Mouse (Mus musculus) forebrain, embryonic 16.5 days (tissue): ENCODE measurements around the gene Gm39566. TPM values are rescaled to one million over a fixed set of nuclear protein-coding genes. Genes with fewer than 3 reads are reported as not detected.
"Not testable (repeated sequence)": the region's sequence is repeated elsewhere in the genome, so short reads cannot be mapped to it uniquely, and the experiment has no call there.

ENCODE experiments used
- ATAC-seq: fragments of 200-750 bp; cut with Nextera tagmentation; 2 replicates; pipeline ENCODE4 v1.8.0; 2017; ENCODE audit warnings: mild to moderate bottlenecking, moderate library complexity
- H3K27ac ChIP-seq: fragments of 300-500 bp; sonication (generic); 2 replicates; pipeline ENCODE4 v1.5.1; 2014; ENCODE audit warnings: low read length, control low read depth
- H3K27me3 ChIP-seq: fragments of 300-500 bp; sonication (generic); replicated peaks from 2 replicates; pipeline ENCODE4 v1.6.1; 2014; ENCODE audit warnings: low read length; ENCODE audit not compliant: control insufficient read depth, insufficient read depth
- H3K36me3 ChIP-seq: fragments of 300-500 bp; sonication (generic); 2 replicates; pipeline ENCODE4 v1.6.1; 2014; ENCODE audit not compliant: control insufficient read depth, insufficient read depth
- H3K4me1 ChIP-seq: fragments of 300-500 bp; sonication (generic); replicated peaks from 2 replicates; pipeline ENCODE4 v1.6.1; 2014; ENCODE audit warnings: low read length; ENCODE audit not compliant: control insufficient read depth, insufficient read depth
- H3K4me2 ChIP-seq: fragments of 300-500 bp; sonication (generic); 2 replicates; pipeline ENCODE4 v1.6.1; 2014; ENCODE audit warnings: mild to moderate bottlenecking, low read length, control low read depth
- H3K4me3 ChIP-seq: fragments of 300-500 bp; sonication (generic); replicated peaks from 2 replicates; pipeline ENCODE4 v1.5.1; 2014; ENCODE audit warnings: mild to moderate bottlenecking, low read length, control low read depth
- H3K9ac ChIP-seq: fragments of 300-500 bp; sonication (generic); replicated peaks from 2 replicates; pipeline ENCODE4 v1.6.1; 2014; ENCODE audit warnings: low read depth, low read length, control low read depth
- H3K9me3 ChIP-seq: fragments of 300-500 bp; sonication (generic); 2 replicates; pipeline ENCODE4 v1.6.1; 2016; ENCODE audit warnings: low read length; ENCODE audit not compliant: control insufficient read depth
- WGBS: fragments of 180-500 bp; shearing (Covaris S2); extraction: QIAGEN DNeasy Blood & Tissue Kit; methylation state at CpG from one replicate; pipeline ENCODE4 v1.1.7; 2014; 5-methylcytosine and 5-hydroxymethylcytosine counted together
- polyA plus RNA-seq: library from polyadenylated mRNA; unstranded; fragments of >200 nt; fragmentation: Nextera tagmentation; extraction: Ambion mirVana; gene quantifications from 2 replicates; pipeline ENCODE4 v1.2.1, GENCODE M21; 2015

Gene Gm39566
- not detected in 2 replicates for polyA plus RNA-seq

GRCm38 (mm10) chr11:69815155-69815554, at the start of gene Gm39566:
Gene Gm39566 (minus strand): TSS chr11:69815298.
- H3K4me1 ChIP-seq: no peaks in the 10 kb centered on the region
- H3K27me3 ChIP-seq: no peaks in the 10 kb centered on the region
- no peaks in the 10 kb centered on the region for H3K9me3 ChIP-seq
- H3K36me3 ChIP-seq: no peaks in the 10 kb centered on the region
- no peak within 1 kb of the TSS for H3K4me2 ChIP-seq
- ATAC-seq: no peak
- H3K27ac ChIP-seq: no peak within 1 kb of the TSS
- H3K9ac ChIP-seq: no peak within 1 kb of the TSS
- WGBS: 66% methylated on average over 10 of the region's 10 CpGs
- no peak within 1 kb of the TSS for H3K4me3 ChIP-seq

GRCm38 (mm10) chr11:69864138-69864860, 49.2 kb upstream of the Gm39566 start:
- no peak overlapping the region for H3K4me2 ChIP-seq
- H3K4me3 ChIP-seq: no peak overlapping the region
- H3K4me1 ChIP-seq: no peaks in the 10 kb centered on the region
- no peak overlapping the region for H3K9ac ChIP-seq
- H3K27me3 ChIP-seq: no peaks in the 10 kb centered on the region; the same call in 1 of the 2 replicates
- ATAC-seq: no peak
- 37% methylated on average over 8 of the region's 8 CpGs for WGBS
- no peaks in the 10 kb centered on the region for H3K36me3 ChIP-seq
- no peaks in the 10 kb centered on the region for H3K9me3 ChIP-seq
- no peak overlapping the region for H3K27ac ChIP-seq

- not testable (repeated sequence) for H3K4me2 ChIP-seq, H3K4me3 ChIP-seq, H3K9me3 ChIP-seq, H3K9ac ChIP-seq, H3K27ac ChIP-seq, ATAC-seq, H3K36me3 ChIP-seq, H3K27me3 ChIP-seq, H3K4me1 ChIP-seq
- WGBS: 92% methylated on average over 3 of the region's 3 CpGs
Measured at GRCm38 (mm10) chr11:69863729-69864128, 48.6 kb upstream of the Gm39566 start.

GRCm38 (mm10) chr11:69858113-69858998, 43.3 kb upstream of the Gm39566 start, which contains the start of gene Tnk1:
Gene Tnk1 (minus strand): TSS chr11:69858730.
- no peaks in the 10 kb centered on the region for H3K36me3 ChIP-seq
- H3K27me3 ChIP-seq: peaks cover 17% of the 10 kb centered on the region
- ATAC-seq: no peak
- no peak within 1 kb of the TSS for H3K9ac ChIP-seq
- no peaks in the 10 kb centered on the region for H3K9me3 ChIP-seq
- H3K4me3 ChIP-seq: no peak within 1 kb of the TSS
- H3K4me2 ChIP-seq: no peak within 1 kb of the TSS
- H3K27ac ChIP-seq: no peak within 1 kb of the TSS
- 21% methylated on average over 30 of the region's 30 CpGs for WGBS
- H3K4me1 ChIP-seq: no peaks in the 10 kb centered on the region

- H3K36me3 ChIP-seq: peaks cover 4% of the 10 kb centered on the region; the same call in 1 of the 2 replicates
- H3K4me3 ChIP-seq: no peak overlapping the region
- H3K27ac ChIP-seq: no peak overlapping the region
- no peak overlapping the region for H3K4me2 ChIP-seq
- ATAC-seq: peak; percentile 45; the same call in 1 of the 2 replicates
- WGBS: 13% methylated on average over 16 of the region's 16 CpGs
- peaks cover 17% of the 10 kb centered on the region for H3K27me3 ChIP-seq
- H3K4me1 ChIP-seq: no peaks in the 10 kb centered on the region
- no peak overlapping the region for H3K9ac ChIP-seq
- H3K9me3 ChIP-seq: no peaks in the 10 kb centered on the region
Measured at GRCm38 (mm10) chr11:69855347-69855746, 40.2 kb upstream of the Gm39566 start.

- Histone ChIP-seq H3K9me3 (no peaks in the 10 kb centered on the region), H3K4me1 (no peaks in the 10 kb centered on the region), H3K27me3 (peaks cover 17% of the 10 kb centered on the region), H3K4me3 (no peak overlapping the region), H3K27ac (no peak overlapping the region), H3K4me2 (no peak overlapping the region), H3K36me3 (peaks cover 9% of the 10 kb centered on the region; the same call in 1 of the 2 replicates), H3K9ac (no peak overlapping the region)
- 89% methylated on average over 10 of the region's 10 CpGs for WGBS
- no peak for ATAC-seq
Measured at GRCm38 (mm10) chr11:69854680-69855079, 39.6 kb upstream of the Gm39566 start.

- H3K4me3 ChIP-seq: no peak overlapping the region
- 80% methylated on average over 7 of the region's 7 CpGs for WGBS
- H3K27ac ChIP-seq: no peak overlapping the region
- peaks cover 16% of the 10 kb centered on the region for H3K27me3 ChIP-seq
- no peak overlapping the region for H3K9ac ChIP-seq
- H3K4me2 ChIP-seq: no peak overlapping the region
- H3K9me3 ChIP-seq: no peaks in the 10 kb centered on the region
- no peak for ATAC-seq
- no peaks in the 10 kb centered on the region for H3K4me1 ChIP-seq
- peaks cover 10% of the 10 kb centered on the region; the same call in 1 of the 2 replicates for H3K36me3 ChIP-seq
Measured at GRCm38 (mm10) chr11:69853994-69854393, 38.9 kb upstream of the Gm39566 start.

- WGBS: 65% methylated on average over 8 of the region's 8 CpGs
- H3K4me2 ChIP-seq: no peak overlapping the region
Measured at GRCm38 (mm10) chr11:69850754-69851153, 35.7 kb upstream of the Gm39566 start.

GRCm38 (mm10) chr11:69849884-69850283, 34.8 kb upstream of the Gm39566 start:
- Histone ChIP-seq H3K27ac (no peak overlapping the region), H3K4me1 (peaks cover 24% of the 10 kb centered on the region), H3K9ac (no peak overlapping the region), H3K4me2 (no peak overlapping the region), H3K36me3 (peaks cover 18% of the 10 kb centered on the region; the same call in 1 of the 2 replicates), H3K9me3 (no peaks in the 10 kb centered on the region), H3K4me3 (no peak overlapping the region), H3K27me3 (no peaks in the 10 kb centered on the region)
- 95% methylated on average over 15 of the region's 15 CpGs for WGBS
- ATAC-seq: no peak

More at GRCm38 (mm10) chr11:69850754-69851153, 35.7 kb upstream of the Gm39566 start:
- Histone ChIP-seq H3K4me3 (no peak overlapping the region), H3K9me3 (no peaks in the 10 kb centered on the region), H3K27me3 (no peaks in the 10 kb centered on the region), H3K36me3 (peaks cover 18% of the 10 kb centered on the region; the same call in 1 of the 2 replicates), H3K9ac (no peak overlapping the region), H3K4me1 (peaks cover 20% of the 10 kb centered on the region), H3K27ac (no peak overlapping the region)
- no peak for ATAC-seq
